Mouse (Mus musculus): Measurements from ENCODE around the gene Rnaset2a.
A peak's percentile ranks its signal among the peaks of the same experiment; 100 is the strongest.
"Not testable (repeated sequence)": the region's sequence is repeated elsewhere in the genome, so short reads cannot be mapped to it uniquely, and the experiment has no call there.

GRCm38 (mm10) chr17:8160969-8161368 lies 13.1 kb upstream of the Rnaset2a start:
- TF ChIP-seq CTCF (IDR thresholded peaks at IDR 0.05; ENCODE audit: low read depth), result peak; percentile 53
- TF ChIP-seq EP300 (IDR thresholded peaks at IDR 0.05; ENCODE audit: low read depth), result not testable (repeated sequence)
